Mouse (Mus musculus): ENCODE measurements around the gene Scamp2. TPM values are rescaled to one million over a fixed set of nuclear protein-coding genes. Genes with fewer than 3 reads are reported as not detected.

Gene Scamp2
- polyA plus RNA-seq, 1 experiment from 2014 or later: 56.5 TPM

Other genes with a start within 250 kb of the Scamp2 start
- gene Ppcdc, start 120.8 kb upstream of the Scamp2 start, polyA plus RNA-seq (2015; fragmentation: Nextera tagmentation; extraction: Ambion mirVana): 26.1 TPM in 2 replicates
- 52.2 and 62.1 TPM in 2 replicates for gene Scamp5, start 92.9 kb upstream of the Scamp2 start, polyA plus RNA-seq (2015; fragmentation: Nextera tagmentation; extraction: Ambion mirVana)
- gene Rpp25, start 56.9 kb upstream of the Scamp2 start, polyA plus RNA-seq (2015; fragmentation: Nextera tagmentation; extraction: Ambion mirVana): 11.0 and 12.8 TPM in 2 replicates
- gene Cox5a, start 39.7 kb upstream of the Scamp2 start, polyA plus RNA-seq (2015; fragmentation: Nextera tagmentation; extraction: Ambion mirVana): 775 and 903 TPM in 2 replicates
- gene Fam219b, start 23.4 kb upstream of the Scamp2 start, polyA plus RNA-seq (2015; fragmentation: Nextera tagmentation; extraction: Ambion mirVana): 20.1 and 23.3 TPM in 2 replicates
- gene Mpi, start 8.2 kb upstream of the Scamp2 start, polyA plus RNA-seq (2015; fragmentation: Nextera tagmentation; extraction: Ambion mirVana): 63.2 and 70.0 TPM in 2 replicates
- gene Ulk3, start 28.5 kb downstream of the Scamp2 start, polyA plus RNA-seq (2015; fragmentation: Nextera tagmentation; extraction: Ambion mirVana): 20.0 and 20.3 TPM in 2 replicates
- not detected in 2 replicates for gene Cplx3, start 45.3 kb downstream of the Scamp2 start, polyA plus RNA-seq (2015; fragmentation: Nextera tagmentation; extraction: Ambion mirVana)
- not detected in 2 replicates for gene Lman1l, start 59.8 kb downstream of the Scamp2 start, polyA plus RNA-seq (2015; fragmentation: Nextera tagmentation; extraction: Ambion mirVana)
- 35.0 and 39.8 TPM in 2 replicates for gene Csk, start 92.7 kb downstream of the Scamp2 start, polyA plus RNA-seq (2015; fragmentation: Nextera tagmentation; extraction: Ambion mirVana)
- not detected in 2 replicates for gene Cyp1a2, start 122.8 kb downstream of the Scamp2 start, polyA plus RNA-seq (2015; fragmentation: Nextera tagmentation; extraction: Ambion mirVana)
- gene Cyp1a1, start 127.0 kb downstream of the Scamp2 start, polyA plus RNA-seq (2015; fragmentation: Nextera tagmentation; extraction: Ambion mirVana): 0.06 TPM in 1 of 2 replicates, not detected in the other
- 36.0 and 41.5 TPM in 2 replicates for gene Edc3, start 147.6 kb downstream of the Scamp2 start, polyA plus RNA-seq (2015; fragmentation: Nextera tagmentation; extraction: Ambion mirVana)
- 90.5 and 91.0 TPM in 2 replicates for gene Clk3, start 204.9 kb downstream of the Scamp2 start, polyA plus RNA-seq (2015; fragmentation: Nextera tagmentation; extraction: Ambion mirVana)

Measured in forebrain, embryonic 13.5 days (tissue).